Mouse (Mus musculus): Measurements from ENCODE around the gene Gm28845. TPM values are rescaled to one million over a fixed set of nuclear protein-coding genes. Genes with fewer than 3 reads are reported as not detected.
"Not testable (repeated sequence)": the region's sequence is repeated elsewhere in the genome, so short reads cannot be mapped to it uniquely, and the experiment has no call there.

The Gm28845 gene
- total and polyA plus RNA-seq, 3 experiments = not detected

DNA sequence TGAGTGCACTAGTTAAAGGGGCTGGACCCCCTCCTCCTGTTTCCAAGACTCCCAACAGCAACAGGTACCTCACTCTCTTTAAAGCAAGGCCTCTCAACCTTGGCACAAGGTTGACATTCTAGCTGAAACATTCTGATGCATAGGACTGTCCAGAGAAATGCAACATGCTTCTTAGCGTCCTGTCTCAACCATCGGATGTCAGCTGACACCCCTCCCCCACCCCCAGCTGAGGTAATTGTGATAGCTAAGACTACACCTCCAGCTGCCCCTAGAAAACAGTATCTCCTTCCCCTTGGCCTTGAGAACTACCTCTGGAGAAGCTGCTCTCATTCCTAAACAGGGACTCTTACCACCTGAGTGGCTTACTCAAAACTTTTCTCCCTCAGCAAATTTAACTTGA, 67.2 kb downstream of the Gm28845 start:
- Histone ChIP-seq H3K4me1 (ENCODE audit: control insufficient read depth in 1 of 2, insufficient read depth in 2 of 2, low read length in 2 of 2) (no peaks in the 10 kb centered on the region), H3K9ac (ENCODE audit: control insufficient read depth, low read depth, low read length, poor library complexity, severe bottlenecking) (no peak overlapping the region), H3K4me3 (ENCODE audit: control insufficient read depth in 1 of 2, insufficient read depth in 1 of 2, low read depth in 2 of 2, low read length in 2 of 2) (no peak overlapping the region), H3K79me2 (ENCODE audit: control insufficient read depth, insufficient read depth, low read length, poor library complexity) (no peaks in the 10 kb centered on the region), H3K9me3 (replicated peaks; ENCODE audit: insufficient read depth, low read length) (no peaks in the 10 kb centered on the region), H3K27me3 (ENCODE audit: control insufficient read depth in 1 of 2, insufficient read depth in 2 of 2, low read length in 2 of 2) (no peaks in the 10 kb centered on the region), H3K36me3 (ENCODE audit: control insufficient read depth in 1 of 2, insufficient read depth in 2 of 2, low read length in 2 of 2) (no peaks in the 10 kb centered on the region), H3K27ac (ENCODE audit: control insufficient read depth, low read depth, low read length) (no peak overlapping the region)
- no peak for TF ChIP-seq NRF1 (IDR thresholded peaks at IDR 0.05; ENCODE audit: insufficient read depth, low read depth, low read length, poor library complexity, severe bottlenecking)
- TF ChIP-seq RCOR1 (IDR thresholded peaks at IDR 0.05; ENCODE audit: low read depth, low read length) = no peak
- TF ChIP-seq POLR2AphosphoS5 (IDR thresholded peaks at IDR 0.05; ENCODE audit: borderline replicate concordance, low read depth, low read length) = no peak
- TF ChIP-seq USF1 (IDR thresholded peaks at IDR 0.05; ENCODE audit: low read depth, low read length) = no peak
- no peak for TF ChIP-seq POLR2AphosphoS2 (IDR thresholded peaks at IDR 0.05; ENCODE audit: low read length)
- TF ChIP-seq ZMIZ1 (IDR thresholded peaks at IDR 0.05; ENCODE audit: low read depth, low read length) = no peak
- no peak for DNase-seq (ENCODE audit: low read depth, low spot score)

DNA sequence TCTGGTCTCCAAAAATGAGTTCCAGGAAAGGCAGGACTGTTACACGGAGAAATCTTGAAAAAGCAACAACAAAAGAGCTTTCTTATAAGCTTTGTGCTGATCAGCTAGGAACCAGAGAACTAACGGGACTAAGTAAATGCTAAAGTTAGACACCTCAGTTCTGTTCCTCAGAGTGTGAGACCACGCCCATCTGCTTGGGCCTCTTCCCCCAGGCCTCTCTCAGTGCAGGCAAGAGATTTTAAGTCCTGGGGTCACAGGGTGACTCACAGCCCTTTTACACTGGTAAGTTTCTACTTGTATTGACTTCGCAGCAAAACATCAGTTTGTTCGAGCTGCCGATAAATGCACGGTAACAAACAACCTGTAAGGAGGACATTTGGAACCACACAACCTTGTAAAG, 67.7 kb downstream of the Gm28845 start:
- DNase-seq (ENCODE audit: low read depth, low spot score) = no peak
- TF ChIP-seq RCOR1 (IDR thresholded peaks at IDR 0.05; ENCODE audit: low read depth, low read length) (no peak), E2F4 (IDR thresholded peaks at IDR 0.05; ENCODE audit: borderline replicate concordance, low read depth, low read length) (no peak), GABPA (IDR thresholded peaks at IDR 0.05; ENCODE audit: low read depth, low read length) (no peak), MAZ (IDR thresholded peaks at IDR 0.05; ENCODE audit: low read depth, low read length) (no peak), MYC (IDR thresholded peaks at IDR 0.05; ENCODE audit: low read depth, low read length) (no peak), EP300 (IDR thresholded peaks at IDR 0.05; ENCODE audit: low read depth in 1 of 2, low read length in 2 of 2) (no peak), JUND (IDR thresholded peaks at IDR 0.05; ENCODE audit: low read depth, low read length) (no peak), CTCF (IDR thresholded peaks at IDR 0.05 in 2 of 3, conservative IDR thresholded peaks at IDR 0.05 in 1 of 3; ENCODE audit: control insufficient read depth in 1 of 3, insufficient read depth in 1 of 3, low read depth in 2 of 3, low read length in 3 of 3, poor library complexity in 1 of 3, severe bottlenecking in 1 of 3) (no peak), ETS1 (IDR thresholded peaks at IDR 0.05; ENCODE audit: low read depth, low read length) (no peak), ZNF384 (IDR thresholded peaks at IDR 0.05; ENCODE audit: low read depth, low read length) (no peak), NELFE (IDR thresholded peaks at IDR 0.05; ENCODE audit: low read depth, low read length) (no peak), SMC3 (IDR thresholded peaks at IDR 0.05; ENCODE audit: low read depth, low read length) (no peak), KAT2A (conservative IDR thresholded peaks at IDR 0.05; ENCODE audit: low read depth, low read length) (no peak), USF1 (IDR thresholded peaks at IDR 0.05; ENCODE audit: low read depth, low read length) (no peak), MAFK (IDR thresholded peaks at IDR 0.05; ENCODE audit: borderline replicate concordance, low read depth, low read length) (no peak), MYB (IDR thresholded peaks at IDR 0.05; ENCODE audit: low read depth, low read length) (no peak), POLR2A (IDR thresholded peaks at IDR 0.05; ENCODE audit: control insufficient read depth in 1 of 2, insufficient read depth in 1 of 2, low read depth in 1 of 2, low read length in 2 of 2, poor library complexity in 1 of 2) (no peak)
- H3K36me3 ChIP-seq (ENCODE audit: control insufficient read depth in 1 of 2, insufficient read depth in 2 of 2, low read length in 2 of 2) = no peaks in the 10 kb centered on the region

DNA sequence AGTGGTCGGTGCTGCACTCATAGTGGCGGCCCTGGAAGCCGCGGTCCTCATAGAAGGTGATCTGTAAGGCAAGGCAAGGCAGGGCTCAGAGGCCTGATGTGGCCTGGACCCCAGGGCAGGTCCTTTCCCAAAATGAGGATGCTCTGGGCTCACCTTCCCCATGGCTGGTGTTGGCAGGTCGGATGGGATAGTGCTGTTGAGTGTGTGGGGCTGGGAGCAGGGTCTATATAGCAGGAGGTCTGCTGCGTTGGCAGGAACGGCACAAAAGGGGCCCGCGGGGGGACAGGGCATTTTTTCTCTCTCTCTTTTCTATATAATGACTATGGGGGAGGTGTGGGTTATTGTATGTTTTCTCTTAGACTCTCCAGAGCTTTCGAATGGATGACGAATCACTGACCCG, 68.4 kb downstream of the Gm28845 start, which contains the start of gene Cryge:
TSS of gene Cryge (minus strand) at position 198 of the 400 bp plus-strand sequence.
- H3K4me1 ChIP-seq (ENCODE audit: control insufficient read depth in 1 of 2, insufficient read depth in 2 of 2, low read length in 2 of 2) = not testable (repeated sequence)

More for the DNA sequence above, 67.7 kb downstream of the Gm28845 start:
- no peaks in the 10 kb centered on the region for H3K9me3 ChIP-seq (replicated peaks; ENCODE audit: insufficient read depth, low read length)
- no peaks in the 10 kb centered on the region for H3K27me3 ChIP-seq (ENCODE audit: control insufficient read depth in 1 of 2, insufficient read depth in 2 of 2, low read length in 2 of 2)
- no peak overlapping the region for H3K4me3 ChIP-seq (ENCODE audit: control insufficient read depth in 1 of 2, insufficient read depth in 1 of 2, low read depth in 2 of 2, low read length in 2 of 2)
- no peak overlapping the region for H3K27ac ChIP-seq (ENCODE audit: control insufficient read depth, low read depth, low read length)
- H3K79me2 ChIP-seq (ENCODE audit: control insufficient read depth, insufficient read depth, low read length, poor library complexity) = no peaks in the 10 kb centered on the region
- no peak overlapping the region for H3K9ac ChIP-seq (ENCODE audit: control insufficient read depth, low read depth, low read length, poor library complexity, severe bottlenecking)
- H3K4me1 ChIP-seq (ENCODE audit: control insufficient read depth in 1 of 2, insufficient read depth in 2 of 2, low read length in 2 of 2) = no peaks in the 10 kb centered on the region

More for the DNA sequence above, 68.4 kb downstream of the Gm28845 start, which contains the start of gene Cryge:
- H3K27me3 ChIP-seq (ENCODE audit: control insufficient read depth in 1 of 2, insufficient read depth in 2 of 2, low read length in 2 of 2); H3K36me3 ChIP-seq (ENCODE audit: control insufficient read depth in 1 of 2, insufficient read depth in 2 of 2, low read length in 2 of 2); H3K27ac ChIP-seq (ENCODE audit: control insufficient read depth, low read depth, low read length); H3K9ac ChIP-seq (ENCODE audit: control insufficient read depth, low read depth, low read length, poor library complexity, severe bottlenecking); H3K4me3 ChIP-seq (ENCODE audit: control insufficient read depth in 1 of 2, insufficient read depth in 1 of 2, low read depth in 2 of 2, low read length in 2 of 2); H3K9me3 ChIP-seq (replicated peaks; ENCODE audit: insufficient read depth, low read length); DNase-seq (ENCODE audit: low read depth, low spot score); H3K79me2 ChIP-seq (ENCODE audit: control insufficient read depth, insufficient read depth, low read length, poor library complexity): not testable (repeated sequence)

All from MEL (cell line).